Mouse (Mus musculus) stomach, postnatal 0 days (tissue): ENCODE results near the gene Sytl1.

Experiments used
- CTCF ChIP-seq: IDR thresholded peaks from 2 replicates; pipeline ENCODE4 v1.5.1; 2016; ENCODE audit warnings: antibody characterized with exemption, low read depth, mild to moderate bottlenecking, moderate library complexity
- EP300 ChIP-seq: optimal IDR thresholded peaks from 2 replicates; pipeline ENCODE3; 2016; ENCODE audit warnings: antibody characterized with exemption

GRCm38 (mm10) chr4:133286476-133287077 lies 23.7 kb upstream of the Sytl1 start:
- TF ChIP-seq CTCF (no peak), EP300 (no peak)
